Comparison of ENCODE assay signal across 20 mouse cellular contexts in the genomic region with DNA sequence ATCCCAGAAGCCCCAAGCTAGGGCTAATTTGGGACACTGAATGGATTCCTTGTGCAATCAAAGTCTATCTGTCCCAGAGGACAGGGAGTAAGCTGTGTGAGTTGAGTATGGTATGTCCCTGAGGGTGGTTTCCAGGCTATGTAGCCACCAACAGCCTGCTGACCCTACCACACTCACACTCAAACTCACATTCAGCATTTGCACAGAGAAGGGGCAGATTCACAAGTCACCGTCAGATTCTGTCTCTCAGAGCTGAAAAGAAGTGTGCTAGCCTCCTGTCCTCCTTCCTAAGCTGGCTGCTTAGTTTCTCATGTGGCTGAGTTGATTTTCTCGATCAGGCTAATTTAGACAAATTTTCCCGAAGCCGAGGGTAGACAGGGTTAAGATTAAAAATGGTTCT.
DNase-seq lines count a peak whose midpoint lies in the region; ATAC-seq and TF ChIP-seq lines count a peak whose summit lies in the region.
"Had no signal": no experiment of that assay in that cellular context is flagged by ENCODE, and none has a peak within 500 bp of the region (broad histone marks: within the 10 kb centered on the region; RNA-seq: fewer than 3 reads in every experiment).

No protein-coding gene starts in this region.

- no peak for DNase-seq in gastrocnemius, adult 2 months
- no peak for DNase-seq in gastrocnemius, postnatal 25 days
- DNase-seq in lung, postnatal 4 days: no peak
- DNase-seq: adrenal gland, adult 8-10 months; adrenal gland, postnatal 36 days; cerebellum, adult 11 months; cerebellum, adult 8-10 months; cerebellum, postnatal 14 days; gastrocnemius, postnatal 10 days; heart, adult 2 months had no signal

- no peak overlapping the region for H3K4me2 ChIP-seq in neural tube, embryonic 13.5 days
- no peak overlapping the region for H3K4me2 ChIP-seq in neural tube, embryonic 15.5 days
- H3K4me2 ChIP-seq in embryonic facial prominence, embryonic 13.5 days: no peak overlapping the region
- no peak overlapping the region for H3K4me2 ChIP-seq in intestine, embryonic 16.5 days (ENCODE audit: low read depth, low read length)
- H3K4me2 ChIP-seq: embryonic facial prominence, embryonic 12.5 days; forebrain, embryonic 13.5 days; heart, embryonic 12.5 days; hindbrain, embryonic 13.5 days; intestine, embryonic 15.5 days had no signal

- TF ChIP-seq CTCF in gastrocnemius, adult 2 months (IDR thresholded peaks at IDR 0.05): no peak

- no peaks in the 10 kb centered on the region for H3K9me3 ChIP-seq in neural tube, embryonic 13.5 days
- no peaks in the 10 kb centered on the region for H3K9me3 ChIP-seq in neural tube, embryonic 15.5 days (replicated peaks)
- no peaks in the 10 kb centered on the region for H3K9me3 ChIP-seq in embryonic facial prominence, embryonic 13.5 days
- H3K9me3 ChIP-seq in intestine, embryonic 16.5 days (ENCODE audit: control insufficient read depth, low read length): no peaks in the 10 kb centered on the region
- H3K9me3 ChIP-seq: embryonic facial prominence, embryonic 12.5 days; forebrain, embryonic 13.5 days; G1E; heart, embryonic 12.5 days; hindbrain, embryonic 13.5 days; intestine, embryonic 15.5 days had no signal

- no peaks in the 10 kb centered on the region for H3K27me3 ChIP-seq in neural tube, embryonic 13.5 days
- H3K27me3 ChIP-seq in neural tube, embryonic 15.5 days (replicated peaks): no peaks in the 10 kb centered on the region
- H3K27me3 ChIP-seq in embryonic facial prominence, embryonic 13.5 days: 0 out of 2 replicates have a peak, but pooled peaks cover 3% of the 10 kb centered on the region
- no peaks in the 10 kb centered on the region for H3K27me3 ChIP-seq in intestine, embryonic 16.5 days (replicated peaks; ENCODE audit: control insufficient read depth, insufficient read depth, low read length)
- H3K27me3 ChIP-seq: embryonic facial prominence, embryonic 12.5 days; forebrain, embryonic 13.5 days; heart, embryonic 12.5 days; hindbrain, embryonic 13.5 days; intestine, embryonic 15.5 days had no signal

- WGBS in neural tube, embryonic 13.5 days: 75% methylated on average over 4 of the region's 4 CpGs
- 72% methylated on average over 4 of the region's 4 CpGs for WGBS in neural tube, embryonic 15.5 days
- 29% methylated on average over 4 of the region's 4 CpGs for WGBS in embryonic facial prominence, embryonic 13.5 days
- WGBS in intestine, embryonic 16.5 days: 60% methylated on average over 4 of the region's 4 CpGs

- H3K9ac ChIP-seq in neural tube, embryonic 13.5 days: 0 out of 2 replicates have a peak overlapping the region, but pooled peaks have one; percentile 12
- H3K9ac ChIP-seq in neural tube, embryonic 15.5 days (replicated peaks): no peak overlapping the region
- no peak overlapping the region for H3K9ac ChIP-seq in embryonic facial prominence, embryonic 13.5 days
- H3K9ac ChIP-seq in intestine, embryonic 16.5 days (ENCODE audit: low read depth, low read length): no peak overlapping the region
- H3K9ac ChIP-seq: embryonic facial prominence, embryonic 12.5 days; forebrain, embryonic 13.5 days; heart, embryonic 12.5 days; hindbrain, embryonic 13.5 days; intestine, embryonic 15.5 days had no signal

- peaks cover 32% of the 10 kb centered on the region for H3K4me1 ChIP-seq in neural tube, embryonic 13.5 days (replicated peaks)
- peaks cover 26% of the 10 kb centered on the region for H3K4me1 ChIP-seq in neural tube, embryonic 15.5 days
- peaks cover 66% of the 10 kb centered on the region for H3K4me1 ChIP-seq in embryonic facial prominence, embryonic 13.5 days
- peaks cover 13% of the 10 kb centered on the region for H3K4me1 ChIP-seq in intestine, embryonic 16.5 days (ENCODE audit: control insufficient read depth, insufficient read depth, low read length)

- ATAC-seq in neural tube, embryonic 13.5 days (ENCODE audit: low read depth): no peak
- no peak for ATAC-seq in neural tube, embryonic 15.5 days (ENCODE audit: low FRiP score)
- ATAC-seq in embryonic facial prominence, embryonic 13.5 days (ENCODE audit: insufficient number of reproducible peaks, insufficient read depth, low FRiP score, low TSS enrichment, low read depth): no peak
- ATAC-seq in intestine, embryonic 16.5 days: no peak
- ATAC-seq: forebrain, embryonic 13.5 days; intestine, embryonic 15.5 days had no signal

- H3K27ac ChIP-seq in gastrocnemius, adult 2 months: 0 out of 2 replicates have a peak overlapping the region, but pooled peaks have one; percentile 24
- H3K27ac ChIP-seq in neural tube, embryonic 13.5 days (replicated peaks): no peak overlapping the region; the same call in 1 of the 2 replicates
- no peak overlapping the region for H3K27ac ChIP-seq in neural tube, embryonic 15.5 days (replicated peaks)
- peak overlapping the region; percentile 7; the same call in 1 of the 2 replicates for H3K27ac ChIP-seq in embryonic facial prominence, embryonic 13.5 days
- no peak overlapping the region for H3K27ac ChIP-seq in intestine, embryonic 16.5 days (ENCODE audit: low read length)
- H3K27ac ChIP-seq: embryonic facial prominence, embryonic 12.5 days; forebrain, embryonic 13.5 days; heart, adult 2 months; hindbrain, embryonic 13.5 days; intestine, embryonic 15.5 days had no signal

- intact Hi-C loops in gastrocnemius, adult 2 months (cut with DNase I): no loop called here

- no peaks in the 10 kb centered on the region for H3K36me3 ChIP-seq in neural tube, embryonic 13.5 days
- no peaks in the 10 kb centered on the region for H3K36me3 ChIP-seq in neural tube, embryonic 15.5 days
- no peaks in the 10 kb centered on the region for H3K36me3 ChIP-seq in embryonic facial prominence, embryonic 13.5 days
- no peaks in the 10 kb centered on the region for H3K36me3 ChIP-seq in intestine, embryonic 16.5 days (ENCODE audit: control insufficient read depth, insufficient read depth, low read length)
- H3K36me3 ChIP-seq: embryonic facial prominence, embryonic 12.5 days; G1E; heart, embryonic 12.5 days; hindbrain, embryonic 13.5 days; intestine, embryonic 15.5 days had no signal

- no peak overlapping the region for H3K4me3 ChIP-seq in gastrocnemius, adult 2 months
- no peak overlapping the region for H3K4me3 ChIP-seq in neural tube, embryonic 13.5 days
- H3K4me3 ChIP-seq in neural tube, embryonic 15.5 days (replicated peaks): no peak overlapping the region
- H3K4me3 ChIP-seq in embryonic facial prominence, embryonic 13.5 days: no peak overlapping the region
- H3K4me3 ChIP-seq in intestine, embryonic 16.5 days (ENCODE audit: low read length): no peak overlapping the region
- H3K4me3 ChIP-seq: embryonic facial prominence, embryonic 12.5 days; forebrain, embryonic 13.5 days; heart, adult 2 months; heart, embryonic 12.5 days; hindbrain, embryonic 13.5 days; intestine, embryonic 15.5 days had no signal

Comparison
In these comparisons a context has a peak if more than half of its experiments do, and no peak if none do; other contexts are left out.
1. H3K27ac ChIP-seq: peak in gastrocnemius, adult 2 months (single experiment) and embryonic facial prominence, embryonic 13.5 days (single experiment); none in neural tube, embryonic 13.5 days (single experiment), neural tube, embryonic 15.5 days (single experiment) and intestine, embryonic 16.5 days (single experiment).